In the genomic region with DNA sequence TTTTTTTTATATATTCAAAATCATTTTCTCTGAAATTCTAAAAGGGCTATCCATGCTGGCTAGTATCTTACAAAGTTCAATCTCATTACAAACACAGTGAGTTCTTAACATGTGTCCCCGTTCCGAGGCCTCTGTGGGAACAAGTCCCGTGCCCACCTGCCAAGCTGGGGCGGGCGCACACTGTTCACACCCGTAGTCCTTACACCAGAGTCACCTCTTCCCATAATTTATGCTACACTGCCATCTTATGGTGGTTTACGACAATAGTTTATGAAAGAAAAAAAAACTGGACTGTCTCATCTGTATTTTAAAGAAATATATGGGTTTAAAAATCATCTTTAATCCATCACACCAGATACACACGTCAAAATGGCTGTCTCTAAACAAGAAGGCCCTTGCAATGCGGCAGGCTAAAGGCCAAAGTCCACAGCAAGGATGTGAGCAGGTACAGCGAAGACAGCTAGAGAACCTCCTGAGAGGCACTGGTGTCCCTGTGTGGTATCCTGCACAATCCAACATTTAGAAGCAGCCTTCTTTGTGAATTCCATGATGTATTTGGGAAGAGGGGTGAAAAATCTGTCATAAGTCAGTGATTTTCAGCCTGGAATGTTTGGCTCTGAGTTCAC, we compare ENCODE assay signal across 9 mouse cellular contexts.
DNase-seq lines count a peak whose midpoint lies in the region; ATAC-seq and TF ChIP-seq lines count a peak whose summit lies in the region.
"Had no signal": no experiment of that assay in that cellular context is flagged by ENCODE, and none has a peak within 500 bp of the region (broad histone marks: within the 10 kb centered on the region; RNA-seq: fewer than 3 reads in every experiment).

No protein-coding gene starts in this region.

- no peaks in the 10 kb centered on the region for H3K27me3 ChIP-seq in kidney, adult 2 months (replicated peaks; ENCODE audit: control insufficient read depth, insufficient read depth, low read length)

- no peaks in the 10 kb centered on the region for H3K36me3 ChIP-seq in ES-E14 (ENCODE audit: control insufficient read depth, insufficient read depth, low read length, poor library complexity, severe bottlenecking)
- H3K36me3 ChIP-seq in kidney, adult 2 months (ENCODE audit: control insufficient read depth, insufficient read depth, low read length), result no peaks in the 10 kb centered on the region

- H3K9ac ChIP-seq in ES-E14 (ENCODE audit: insufficient read depth, low read depth, low read length, poor library complexity, severe bottlenecking), result no peak overlapping the region

- no peak for TF ChIP-seq POLR2A in kidney, adult 2 months (IDR thresholded peaks at IDR 0.05; ENCODE audit: low read depth, low read length)

- ATAC-seq in frontal cortex, adult (ENCODE audit: low TSS enrichment), result peak; percentile 53

- 17% methylated on average over 10 of the region's 10 CpGs for WGBS in kidney, adult 2 months

- no peak for DNase-seq in frontal cortex, postnatal 14 days (ENCODE audit: low spot score in 2 of 2)
- DNase-seq in ES-E14 (ENCODE audit: low read depth, low spot score), result no peak
- DNase-seq in cerebellum, adult 9-10 months, result peak; percentile 60
- peak; percentile 73 for DNase-seq in gastrocnemius, adult 2 months
- DNase-seq in kidney, adult 2 months, result peak; percentile 55
- DNase-seq in lung, postnatal 14 days, result peak; percentile 44
- DNase-seq in right cerebral cortex, postnatal 4 days, result peak; percentile 62

- no peak overlapping the region for H3K27ac ChIP-seq in ES-E14 (ENCODE audit: insufficient read depth, low read depth, low read length, poor library complexity, severe bottlenecking)
- 0 out of 2 replicates have a peak overlapping the region, but pooled peaks have one; percentile 32 for H3K27ac ChIP-seq in gastrocnemius, adult 2 months
- no peak overlapping the region for H3K27ac ChIP-seq in kidney, adult 2 months (ENCODE audit: insufficient read depth, low read depth, low read length)
- H3K27ac ChIP-seq: macrophage had no signal

- no peaks in the 10 kb centered on the region for H3K9me3 ChIP-seq in ES-E14 (ENCODE audit: control insufficient read depth, insufficient read depth, low read depth, low read length)

- no peak overlapping the region for H3K4me3 ChIP-seq in ES-E14 (ENCODE audit: insufficient read depth in 1 of 2, low read depth in 1 of 2, low read length in 2 of 2, poor library complexity in 1 of 2, severe bottlenecking in 1 of 2)
- H3K4me3 ChIP-seq in gastrocnemius, adult 2 months, result peak overlapping the region; percentile 54
- H3K4me3 ChIP-seq in kidney, adult 2 months (ENCODE audit: insufficient read depth, low read depth, low read length), result no peak overlapping the region

- no peaks in the 10 kb centered on the region for H3K4me1 ChIP-seq in ES-E14 (ENCODE audit: control insufficient read depth in 2 of 2, insufficient read depth in 2 of 2, low read length in 2 of 2, poor library complexity in 1 of 2)
- H3K4me1 ChIP-seq in kidney, adult 2 months (ENCODE audit: control insufficient read depth, insufficient read depth, low read length), result no peaks in the 10 kb centered on the region

- TF ChIP-seq CTCF in gastrocnemius, adult 2 months (IDR thresholded peaks at IDR 0.05), result peak; percentile 70
- peak; percentile 51 for TF ChIP-seq CTCF in kidney, adult 2 months (conservative IDR thresholded peaks at IDR 0.05; ENCODE audit: insufficient read depth, insufficient read length, low read depth, low read length)

- in situ Hi-C loops in ES-E14 (cut with MboI; ENCODE audit: low sequenced_read_pairs in 2 of 2, unreplicated experiment in 2 of 2), result no loop called here

- intact Hi-C loops in gastrocnemius, adult 2 months (cut with DNase I), result loop anchor here (1.0 to 10.0 kb wide), 4 partner anchors 78 to 1495 kb away; a partner anchor contains a TSS

TF ChIP-seq in ES-E14, 5 proteins besides CTCF, POLR2A, EP300 and RAD21:
- TF ChIP-seq HCFC1 (IDR thresholded peaks at IDR 0.05; ENCODE audit: borderline replicate concordance, insufficient read depth, low read length), result no peak
- TF ChIP-seq ZC3H11A (IDR thresholded peaks at IDR 0.05; ENCODE audit: borderline replicate concordance, low read depth, low read length), result 0 out of 2 replicates have a peak, but pooled peaks have one; percentile 8
- TF ChIP-seq MAFK (IDR thresholded peaks at IDR 0.05; ENCODE audit: insufficient read depth, low read depth, low read length), result no peak
- TF ChIP-seq CHD2 (IDR thresholded peaks at IDR 0.05; ENCODE audit: low read depth, low read length), result no peak
- peak; percentile 77; the same call in 1 of the 2 replicates for TF ChIP-seq ZNF384 (IDR thresholded peaks at IDR 0.05; ENCODE audit: low read depth, low read length)

Comparison
In these comparisons a context has a peak if more than half of its experiments do, and no peak if none do; other contexts are left out.
1. DNase-seq: peak in cerebellum, adult 9-10 months (single experiment), gastrocnemius, adult 2 months (single experiment), kidney, adult 2 months (single experiment), lung, postnatal 14 days (single experiment) and right cerebral cortex, postnatal 4 days (single experiment); none in frontal cortex, postnatal 14 days (0 of 2) and ES-E14 (single experiment).